Mouse (Mus musculus): ENCODE measurements around the gene Gm8909. TPM values are rescaled to one million over a fixed set of nuclear protein-coding genes. Genes with fewer than 3 reads are reported as not detected.
A peak's percentile ranks its signal among the peaks of the same experiment; 100 is the strongest.
"Not testable (repeated sequence)": the region's sequence is repeated elsewhere in the genome, so short reads cannot be mapped to it uniquely, and the experiment has no call there.

Gm8909 gene
- polyA plus RNA-seq, 1 experiment from 2014 or later = 0.56 TPM

GRCm38 (mm10) chr17:36145861-36146156, 22.5 kb downstream of the Gm8909 start:
- H3K9ac ChIP-seq (replicated peaks; ENCODE audit: low read length); H3K27ac ChIP-seq (ENCODE audit: low read length): not testable (repeated sequence)
- 0% methylated on average over 13 of the region's 13 CpGs for WGBS

GRCm38 (mm10) chr17:36145111-36145860, 23.1 kb downstream of the Gm8909 start:
- Histone ChIP-seq H3K9me3 (ENCODE audit: low read length) (no peaks in the 10 kb centered on the region), H3K27ac (ENCODE audit: low read length) (no peak overlapping the region), H3K4me1 (ENCODE audit: insufficient read depth, low read length) (peaks cover 7% of the 10 kb centered on the region), H3K9ac (replicated peaks; ENCODE audit: low read length) (no peak overlapping the region), H3K4me2 (replicated peaks; ENCODE audit: low read depth, low read length) (peak overlapping the region; percentile 58), H3K4me3 (ENCODE audit: low read length) (peak overlapping the region; percentile 45), H3K36me3 (ENCODE audit: insufficient read depth, low read length) (no peaks in the 10 kb centered on the region), H3K27me3 (ENCODE audit: insufficient read depth, low read length) (peaks cover 51% of the 10 kb centered on the region)
- ATAC-seq (ENCODE audit: low FRiP score, low TSS enrichment) = 0 out of 2 replicates have a peak, but pooled peaks have one; percentile 12
- WGBS = under 1% methylated on average over 76 of the region's 78 CpGs

More at GRCm38 (mm10) chr17:36145861-36146156, 22.5 kb downstream of the Gm8909 start:
- peaks cover 51% of the 10 kb centered on the region for H3K27me3 ChIP-seq (ENCODE audit: insufficient read depth, low read length)
- not testable (repeated sequence) for H3K4me1 ChIP-seq (ENCODE audit: insufficient read depth, low read length); H3K36me3 ChIP-seq (ENCODE audit: insufficient read depth, low read length); H3K9me3 ChIP-seq (ENCODE audit: low read length); ATAC-seq (ENCODE audit: low FRiP score, low TSS enrichment)
- H3K4me2 ChIP-seq (replicated peaks; ENCODE audit: low read depth, low read length) = peak overlapping the region; percentile 58
- peak overlapping the region; percentile 45 for H3K4me3 ChIP-seq (ENCODE audit: low read length)

DNA sequence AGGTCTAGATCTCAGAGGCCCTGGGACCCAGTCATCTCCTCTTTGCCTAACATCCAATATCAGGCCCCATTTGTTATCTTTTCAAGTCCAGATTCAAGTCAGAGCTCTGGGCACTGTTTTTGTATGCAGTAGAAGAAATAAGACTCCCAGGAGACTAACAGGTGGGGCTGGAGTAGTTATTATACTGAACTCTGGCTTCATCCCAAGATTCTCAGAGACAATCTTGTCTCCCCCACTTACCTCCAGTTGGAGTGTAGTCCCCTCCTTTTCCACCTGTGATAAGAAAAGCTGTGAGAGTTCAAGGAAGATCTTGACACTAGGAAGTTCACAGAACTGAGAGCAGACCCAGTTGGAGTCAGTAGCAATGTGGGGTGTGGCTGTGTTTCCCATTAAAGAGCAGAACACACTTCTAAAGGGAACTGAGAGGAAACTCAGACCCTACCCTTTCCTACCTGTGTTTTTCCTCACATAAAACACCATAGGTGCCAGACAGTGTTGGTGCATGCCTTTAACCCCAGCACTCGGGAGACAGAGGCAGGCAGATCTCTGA, 32.0 kb downstream of the Gm8909 start:
- H3K27me3 ChIP-seq (ENCODE audit: insufficient read depth, low read length) = peaks cover 12% of the 10 kb centered on the region
- H3K4me3 ChIP-seq (ENCODE audit: low read length); ATAC-seq (ENCODE audit: low FRiP score, low TSS enrichment); H3K4me1 ChIP-seq (ENCODE audit: insufficient read depth, low read length); H3K9ac ChIP-seq (replicated peaks; ENCODE audit: low read length); H3K4me2 ChIP-seq (replicated peaks; ENCODE audit: low read depth, low read length); H3K27ac ChIP-seq (ENCODE audit: low read length); H3K9me3 ChIP-seq (ENCODE audit: low read length); H3K36me3 ChIP-seq (ENCODE audit: insufficient read depth, low read length): not testable (repeated sequence)
- WGBS = 64% methylated on average over 1 of the region's 1 CpGs

DNA sequence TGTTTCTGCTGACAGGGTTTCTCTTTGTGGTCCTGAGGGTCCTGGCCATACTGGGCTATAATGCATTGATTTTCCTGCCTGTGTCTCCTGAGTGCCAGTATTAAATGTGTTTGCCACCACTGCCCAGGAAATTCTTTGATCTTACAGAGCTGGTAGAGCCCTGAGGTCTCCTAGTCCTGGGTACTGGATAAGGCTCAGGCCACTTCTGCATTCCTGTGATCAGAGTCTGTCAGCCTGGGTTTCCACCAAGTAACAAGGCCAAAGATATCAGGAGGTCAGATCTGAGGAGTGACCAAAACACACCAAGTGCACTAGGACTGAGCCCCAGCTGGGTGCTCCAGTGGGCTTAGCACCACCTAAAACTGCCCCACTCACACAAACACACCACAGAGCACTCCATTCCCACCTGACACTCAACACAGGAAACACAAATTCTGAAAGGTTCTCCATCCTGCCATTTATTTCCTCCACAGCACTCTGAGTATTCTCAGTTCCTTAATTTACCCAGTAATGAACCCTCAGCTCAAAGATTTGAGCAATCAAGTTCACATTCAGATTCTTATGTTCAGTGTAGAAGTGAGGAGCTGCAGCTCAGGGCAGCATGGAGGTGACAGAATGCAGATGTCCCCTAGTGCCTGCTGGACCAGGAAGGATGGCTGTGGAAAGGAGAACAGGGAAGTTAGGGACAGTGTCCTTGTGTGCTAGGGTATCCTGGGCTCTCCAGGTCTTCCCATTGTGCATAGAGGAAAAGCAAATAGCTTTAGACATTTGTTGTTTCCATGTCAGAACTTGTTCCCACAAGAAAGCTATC, 32.7 kb downstream of the Gm8909 start:
- H3K27ac ChIP-seq (ENCODE audit: low read length); H3K9ac ChIP-seq (replicated peaks; ENCODE audit: low read length); H3K9me3 ChIP-seq (ENCODE audit: low read length); H3K4me1 ChIP-seq (ENCODE audit: insufficient read depth, low read length); H3K4me2 ChIP-seq (replicated peaks; ENCODE audit: low read depth, low read length); H3K4me3 ChIP-seq (ENCODE audit: low read length); ATAC-seq (ENCODE audit: low FRiP score, low TSS enrichment); H3K36me3 ChIP-seq (ENCODE audit: insufficient read depth, low read length): not testable (repeated sequence)
- H3K27me3 ChIP-seq (ENCODE audit: insufficient read depth, low read length) = peaks cover 12% of the 10 kb centered on the region

- H3K27ac ChIP-seq (ENCODE audit: low read length) = no peak overlapping the region
- H3K4me2 ChIP-seq (replicated peaks; ENCODE audit: low read depth, low read length) = no peak overlapping the region
- WGBS = 76% methylated on average over 5 of the region's 5 CpGs
- H3K9me3 ChIP-seq (ENCODE audit: low read length) = no peaks in the 10 kb centered on the region
- H3K9ac ChIP-seq (replicated peaks; ENCODE audit: low read length) = no peak overlapping the region
- H3K36me3 ChIP-seq (ENCODE audit: insufficient read depth, low read length) = no peaks in the 10 kb centered on the region
- peaks cover 6% of the 10 kb centered on the region; the same call in 1 of the 2 replicates for H3K27me3 ChIP-seq (ENCODE audit: insufficient read depth, low read length)
- no peak overlapping the region for H3K4me3 ChIP-seq (ENCODE audit: low read length)
- no peak for ATAC-seq (ENCODE audit: low FRiP score, low TSS enrichment)
- H3K4me1 ChIP-seq (ENCODE audit: insufficient read depth, low read length) = no peaks in the 10 kb centered on the region
Observed at GRCm38 (mm10) chr17:36131516-36132265, 36.6 kb downstream of the Gm8909 start.

GRCm38 (mm10) chr17:36128968-36129817, 39.1 kb downstream of the Gm8909 start, which contains the start of gene Gm7030:
Gene Gm7030, minus strand, starts transcription at chr17:36129425.
- not testable (repeated sequence) for H3K4me1 ChIP-seq (ENCODE audit: insufficient read depth, low read length); ATAC-seq (ENCODE audit: low FRiP score, low TSS enrichment)
- 14% methylated on average over 24 of the region's 28 CpGs for WGBS

GRCm38 (mm10) chr17:36128525-36128924, 39.8 kb downstream of the Gm8909 start:
- WGBS = 44% methylated on average over 10 of the region's 13 CpGs
- H3K36me3 ChIP-seq (ENCODE audit: insufficient read depth, low read length); H3K4me1 ChIP-seq (ENCODE audit: insufficient read depth, low read length); H3K4me2 ChIP-seq (replicated peaks; ENCODE audit: low read depth, low read length); ATAC-seq (ENCODE audit: low FRiP score, low TSS enrichment); H3K9ac ChIP-seq (replicated peaks; ENCODE audit: low read length); H3K27ac ChIP-seq (ENCODE audit: low read length); H3K27me3 ChIP-seq (ENCODE audit: insufficient read depth, low read length); H3K4me3 ChIP-seq (ENCODE audit: low read length); H3K9me3 ChIP-seq (ENCODE audit: low read length): not testable (repeated sequence)

More at GRCm38 (mm10) chr17:36128968-36129817, 39.1 kb downstream of the Gm8909 start, which contains the start of gene Gm7030:
- not testable (repeated sequence) for H3K4me3 ChIP-seq (ENCODE audit: low read length); H3K36me3 ChIP-seq (ENCODE audit: insufficient read depth, low read length); H3K4me2 ChIP-seq (replicated peaks; ENCODE audit: low read depth, low read length); H3K9me3 ChIP-seq (ENCODE audit: low read length); H3K9ac ChIP-seq (replicated peaks; ENCODE audit: low read length); H3K27ac ChIP-seq (ENCODE audit: low read length); H3K27me3 ChIP-seq (ENCODE audit: insufficient read depth, low read length)

DNA sequence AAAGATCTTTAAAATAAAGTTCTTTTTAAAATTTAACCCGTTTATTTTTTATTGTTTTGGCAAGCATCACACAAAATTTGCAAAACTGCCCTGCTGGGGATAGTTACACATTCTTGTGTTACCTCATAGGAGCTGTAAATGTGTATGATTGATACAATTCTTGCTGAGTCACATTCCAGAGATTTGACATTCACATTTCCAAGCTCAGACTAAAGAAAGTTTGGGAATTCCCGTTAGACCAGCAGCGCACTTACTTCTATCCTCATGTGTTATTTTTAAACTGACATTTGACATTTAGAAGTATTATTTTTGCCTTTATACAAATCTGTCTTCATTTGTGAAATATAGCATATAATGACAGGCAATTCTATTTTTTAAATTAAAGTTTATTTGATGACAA, 44.2 kb downstream of the Gm8909 start:
- H3K4me1 ChIP-seq (ENCODE audit: insufficient read depth, low read length); H3K4me2 ChIP-seq (replicated peaks; ENCODE audit: low read depth, low read length); H3K27ac ChIP-seq (ENCODE audit: low read length); H3K4me3 ChIP-seq (ENCODE audit: low read length); H3K9me3 ChIP-seq (ENCODE audit: low read length); H3K36me3 ChIP-seq (ENCODE audit: insufficient read depth, low read length); ATAC-seq (ENCODE audit: low FRiP score, low TSS enrichment); H3K9ac ChIP-seq (replicated peaks; ENCODE audit: low read length): not testable (repeated sequence)
- peaks cover 21% of the 10 kb centered on the region for H3K27me3 ChIP-seq (ENCODE audit: insufficient read depth, low read length)
- 63% methylated on average over 3 of the region's 3 CpGs for WGBS

Measured in kidney, embryonic 16.5 days (tissue).